Mouse (Mus musculus) heart, adult 9 months (tissue): ENCODE measurements at regions not wholly inside any gene's neighbourhood (a gene's known extent, or its start where the extent isn't known, plus 50 kb on each side); places are given as distances from the start of the nearest gene placed in this dataset.
A peak's percentile ranks its signal among the peaks of the same experiment; 100 is the strongest.

Source experiments
- DNase-seq, 2 experiments: peaks; one replicate each; pipeline ENCODE4 v3.0.0; 2022; ENCODE audit warnings: low spot score in 2 of 2

DNA sequence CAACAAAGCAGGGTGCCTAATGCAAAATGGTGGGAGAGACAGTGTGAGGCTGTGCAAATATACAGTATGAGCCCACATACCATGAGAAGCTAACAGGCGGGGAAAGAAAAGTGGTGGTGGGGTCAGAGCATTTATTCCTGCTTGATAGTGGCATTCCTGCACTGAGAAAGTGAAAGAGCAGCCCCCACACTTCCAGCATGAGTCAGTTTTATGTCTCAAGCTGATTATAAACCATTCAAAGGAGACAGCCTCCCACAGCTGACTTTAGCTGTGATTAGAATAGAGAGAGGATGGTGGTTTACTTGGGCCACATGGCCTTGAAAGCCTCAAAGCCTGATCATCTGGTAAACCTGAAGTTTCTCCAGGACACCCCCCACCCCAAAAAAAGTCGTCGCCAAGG, 64.4 kb downstream of the Gm43517 start:
- no peak for DNase-seq

DNA sequence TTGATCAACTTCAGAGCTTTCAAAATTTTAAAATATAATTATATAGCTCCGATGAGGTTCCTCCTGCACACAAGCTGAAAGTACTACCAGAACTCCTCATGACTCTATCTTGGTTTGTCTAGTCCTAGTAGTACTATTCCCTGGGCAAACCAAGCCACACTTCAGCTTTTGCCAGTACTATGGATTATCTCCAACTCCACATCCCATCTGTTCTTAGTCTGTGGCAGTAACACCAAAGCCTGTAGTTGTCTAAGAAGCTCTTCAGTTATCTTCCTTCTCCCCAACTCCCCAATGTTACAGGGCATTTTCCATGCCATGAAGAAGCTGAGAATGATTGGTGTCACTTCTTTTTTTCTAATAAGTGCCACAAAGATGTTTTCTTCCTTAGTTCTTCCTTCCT, 83.1 kb downstream of the Gm43517 start:
- DNase-seq = no peak

DNA sequence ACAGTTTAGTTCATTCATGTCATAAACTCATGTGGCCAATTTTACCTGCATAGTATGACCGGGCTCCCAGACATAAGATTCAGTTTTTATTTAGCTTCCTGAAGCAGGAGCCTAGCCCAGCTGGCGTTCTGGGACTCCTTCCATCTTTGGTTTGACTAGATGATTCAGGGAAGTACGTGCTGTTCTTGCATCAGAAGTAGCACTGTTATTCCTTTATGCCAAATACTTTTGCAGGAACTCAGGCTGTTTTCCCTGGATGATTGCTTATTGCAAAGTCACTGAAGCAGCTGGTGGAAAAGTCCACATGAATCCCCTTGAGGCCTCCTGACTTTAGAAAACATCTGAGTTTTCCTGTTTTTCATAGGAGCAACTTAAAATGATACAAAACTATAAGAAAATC, 88.4 kb downstream of the Gm43517 start:
- peak; percentile 63 to 74 for DNase-seq

DNA sequence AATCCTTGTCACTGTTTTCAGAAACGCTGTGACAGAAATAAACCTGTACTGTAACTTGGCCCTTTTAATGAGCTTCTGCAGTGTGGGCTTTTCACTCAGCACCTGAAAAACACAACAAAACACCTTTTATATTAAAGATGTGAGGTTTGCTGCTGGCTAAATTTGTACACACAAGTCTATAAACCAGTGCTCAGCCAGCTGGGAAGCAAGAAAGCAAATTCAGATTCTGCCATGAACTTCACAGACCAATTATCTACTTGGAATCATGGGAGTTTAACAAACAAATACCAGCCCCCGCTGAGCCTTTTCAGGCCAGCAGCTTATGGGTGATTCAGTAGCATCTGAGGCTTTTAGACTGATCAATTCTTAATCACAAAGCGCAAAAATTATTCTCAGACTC, 95.7 kb downstream of the Gm43517 start:
- no peak for DNase-seq

DNA sequence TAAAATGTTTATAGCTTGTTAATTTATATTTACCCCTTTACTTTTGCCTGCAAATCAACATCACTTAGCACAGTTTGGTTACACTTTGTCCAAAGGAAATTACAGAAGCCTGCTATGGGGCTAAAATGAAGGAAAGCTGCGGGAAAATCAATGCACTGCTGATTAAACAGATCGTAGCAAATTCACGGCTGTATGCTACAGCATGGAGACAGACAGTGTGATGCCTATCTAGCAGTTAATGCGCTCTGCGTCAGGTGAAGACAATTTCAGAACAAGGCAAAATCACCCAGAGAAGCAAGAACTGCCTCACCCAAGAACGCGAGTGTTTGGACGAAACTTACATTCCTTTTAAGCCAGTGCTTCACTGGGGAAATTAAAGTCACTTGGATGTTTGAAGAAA, 96.2 kb downstream of the Gm43517 start:
- DNase-seq = no peak

DNA sequence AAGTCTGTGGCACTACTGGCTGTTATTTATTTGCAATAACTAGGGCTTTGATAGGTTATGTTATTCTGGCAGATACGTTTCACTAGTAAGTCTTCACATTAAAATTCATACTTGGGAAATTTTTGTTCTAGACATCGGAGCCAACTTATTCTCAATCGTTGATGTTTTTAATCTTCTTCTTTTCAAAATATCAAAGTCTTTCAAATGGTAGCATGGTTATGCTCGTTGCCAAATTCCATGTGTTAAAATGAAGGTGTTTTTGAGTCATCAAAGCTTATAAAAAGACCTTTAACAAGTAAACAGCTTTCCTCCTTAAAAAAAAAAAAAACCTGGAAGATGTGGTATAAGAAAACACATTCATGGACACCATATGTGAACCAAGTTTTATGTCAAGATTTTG, 97.4 kb downstream of the Gm43517 start:
- no peak for DNase-seq

DNA sequence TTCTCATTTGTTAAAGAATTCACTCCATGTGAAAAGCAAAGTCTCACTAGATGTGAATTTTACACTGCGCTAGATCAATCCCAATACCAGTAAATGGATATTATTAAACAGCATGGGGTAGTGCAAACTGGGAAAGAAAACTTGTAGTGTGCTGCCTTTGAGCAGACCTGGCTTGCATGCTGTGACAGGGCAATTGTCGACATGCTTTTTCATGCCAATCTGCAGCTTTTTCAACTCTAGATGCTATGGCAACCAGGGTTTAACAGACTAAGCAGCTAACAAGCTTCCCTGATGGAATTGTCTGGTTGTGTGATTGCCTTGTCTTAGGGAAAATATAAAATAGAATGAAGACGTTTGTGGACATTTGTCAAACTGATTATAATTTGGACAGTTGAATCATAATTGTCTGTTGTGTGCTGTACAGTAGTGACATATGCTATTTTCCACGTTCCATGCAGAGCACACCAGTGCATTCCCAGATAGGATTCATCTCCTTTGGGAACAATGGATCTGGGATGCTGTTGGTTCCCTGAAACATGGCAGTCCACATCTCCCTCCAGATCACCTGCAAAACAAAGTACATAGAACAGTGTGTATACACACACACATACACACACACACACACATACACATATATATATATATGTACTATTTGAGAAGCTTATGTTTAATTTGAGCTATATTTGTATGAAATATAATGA, 99.2 kb downstream of the Gm43517 start:
- no peak for DNase-seq

DNA sequence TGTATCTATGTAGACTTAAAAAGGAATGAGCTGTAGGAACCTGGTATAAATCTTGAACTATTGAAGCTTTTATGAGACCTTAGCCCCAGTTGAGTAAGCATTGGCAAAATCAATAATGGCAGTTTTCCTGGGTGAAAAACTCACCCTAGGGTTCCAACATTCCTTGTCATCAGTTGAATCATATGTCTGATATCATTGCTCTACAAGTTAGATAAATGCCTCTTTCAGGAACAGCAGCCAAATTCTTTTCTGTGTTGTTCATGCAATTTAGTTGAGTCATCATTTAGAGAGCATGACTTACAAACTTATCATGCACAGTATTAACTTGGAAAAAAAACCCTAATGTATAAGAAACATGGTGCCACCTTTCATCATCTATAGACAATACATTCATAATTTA, 128.2 kb downstream of the Gm43517 start:
- no peak for DNase-seq

DNA sequence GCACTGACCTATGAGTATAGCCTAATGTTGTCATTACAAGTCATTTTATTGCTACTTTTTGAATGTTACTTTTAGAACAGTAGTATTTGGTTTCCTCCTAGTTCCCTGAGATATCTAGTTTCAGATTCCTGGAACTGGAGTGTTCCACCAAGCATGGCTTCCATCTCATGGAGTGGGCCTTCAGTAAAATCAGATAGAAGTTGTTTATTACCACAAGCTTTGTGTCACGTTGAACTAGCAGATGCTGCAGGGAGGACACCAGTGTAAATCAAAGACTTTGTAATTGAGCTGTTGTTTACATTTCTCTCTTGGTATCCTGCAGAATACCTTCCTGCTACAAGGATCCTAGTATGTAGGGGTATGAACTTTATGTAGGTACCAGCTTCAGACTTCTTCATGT, 129.6 kb downstream of the Gm43517 start:
- no peak for DNase-seq
